Mouse (Mus musculus) right cerebral cortex, postnatal 25 days (tissue): ENCODE results near the gene Defa28.
"Not testable (repeated sequence)": the region's sequence is repeated elsewhere in the genome, so short reads cannot be mapped to it uniquely, and the experiment has no call there.

Source experiments
- DNase-seq: peaks from one replicate; pipeline ENCODE4 v3.0.0; 2022

Defa28 gene

GRCm38 (mm10) chr8:21582706-21583105 lies at the start of gene Defa28:
Gene Defa28 (plus strand): TSS chr8:21583006.
- DNase-seq = not testable (repeated sequence)

GRCm38 (mm10) chr8:21565086-21565485 lies 17.7 kb upstream of the Defa28 start, which contains the start of gene Defa37:
Gene Defa37 (plus strand): TSS chr8:21565386.
- DNase-seq = not testable (repeated sequence)

GRCm38 (mm10) chr8:21594408-21594807 lies 11.6 kb downstream of the Defa28 start, which contains the start of gene Gm7861:
Gene Gm7861 (minus strand): TSS chr8:21594508.
- not testable (repeated sequence) for DNase-seq

- DNase-seq = not testable (repeated sequence)
Observed at GRCm38 (mm10) chr8:21617883-21618282, 35.1 kb downstream of the Defa28 start, which contains the start of gene Defa26. Gene Defa26 (plus strand): TSS chr8:21618183.
